Mouse (Mus musculus): ENCODE data around the gene Fbxw2.
"Not testable (repeated sequence)": the region's sequence is repeated elsewhere in the genome, so short reads cannot be mapped to it uniquely, and the experiment has no call there.

Fbxw2 gene

GRCm38 (mm10) chr2:34825827-34826459 is at the start of gene Fbxw2:
Gene Fbxw2 (minus strand): TSS chr2:34826311.
- DNase-seq (ENCODE audit: low spot score in 2 of 2): peak; percentile 81 to 92

- DNase-seq (ENCODE audit: low spot score in 2 of 2): no peak
Observed at GRCm38 (mm10) chr2:34874816-34875345, 48.8 kb upstream of the Fbxw2 start, which contains the start of gene Psmd5. Gene Psmd5 (minus strand): TSS chr2:34874968.

GRCm38 (mm10) chr2:34874271-34874670 is 48.2 kb upstream of the Fbxw2 start, which contains the start of gene Cutal:
Gene Cutal (plus strand): TSS chr2:34874396.
- no peak for DNase-seq (ENCODE audit: low spot score in 2 of 2)

- DNase-seq (ENCODE audit: low spot score in 2 of 2): peak; percentile 77 to 86
Observed at GRCm38 (mm10) chr2:34870520-34871474, 44.7 kb upstream of the Fbxw2 start.

GRCm38 (mm10) chr2:34869680-34870079 is 43.6 kb upstream of the Fbxw2 start:
- no peak for DNase-seq (ENCODE audit: low spot score in 2 of 2)

GRCm38 (mm10) chr2:34857728-34858127 is 31.6 kb upstream of the Fbxw2 start:
- no peak for DNase-seq (ENCODE audit: low spot score in 2 of 2)

GRCm38 (mm10) chr2:34855265-34855664 is 29.2 kb upstream of the Fbxw2 start:
- DNase-seq (ENCODE audit: low spot score in 2 of 2): no peak

GRCm38 (mm10) chr2:34847702-34848101 is 21.6 kb upstream of the Fbxw2 start:
- DNase-seq (ENCODE audit: low spot score in 2 of 2): no peak

- DNase-seq (ENCODE audit: low spot score in 2 of 2): no peak
Observed at GRCm38 (mm10) chr2:34843211-34843939, 17.3 kb upstream of the Fbxw2 start.

GRCm38 (mm10) chr2:34841706-34842105 is 15.6 kb upstream of the Fbxw2 start:
- no peak for DNase-seq (ENCODE audit: low spot score in 2 of 2)

- DNase-seq (ENCODE audit: low spot score in 2 of 2): not testable (repeated sequence)
Observed at GRCm38 (mm10) chr2:34840143-34840542, 14.0 kb upstream of the Fbxw2 start.

- DNase-seq (ENCODE audit: low spot score in 2 of 2): no peak
Observed at GRCm38 (mm10) chr2:34835669-34836068, 9.6 kb upstream of the Fbxw2 start.

- no peak for DNase-seq (ENCODE audit: low spot score in 2 of 2)
Observed at GRCm38 (mm10) chr2:34833624-34834023, 7.5 kb upstream of the Fbxw2 start.

GRCm38 (mm10) chr2:34832766-34833457 is 6.8 kb upstream of the Fbxw2 start, which contains the start of gene Gm34653:
Gene Gm34653 (plus strand): TSS chr2:34833007.
- not testable (repeated sequence) for DNase-seq (ENCODE audit: low spot score in 2 of 2)

- not testable (repeated sequence) for DNase-seq (ENCODE audit: low spot score in 2 of 2)
Observed at GRCm38 (mm10) chr2:34830066-34830465, 4.0 kb upstream of the Fbxw2 start.

GRCm38 (mm10) chr2:34828026-34828425 is 1.9 kb upstream of the Fbxw2 start:
- no peak for DNase-seq (ENCODE audit: low spot score in 2 of 2)

- no peak for DNase-seq (ENCODE audit: low spot score in 2 of 2)
Observed at GRCm38 (mm10) chr2:34827591-34827990, 1.5 kb upstream of the Fbxw2 start.

GRCm38 (mm10) chr2:34826460-34827231 is 535 bp upstream of the Fbxw2 start:
- DNase-seq (ENCODE audit: low spot score in 2 of 2): no peak

- no peak for DNase-seq (ENCODE audit: low spot score in 2 of 2)
Observed at GRCm38 (mm10) chr2:34818492-34818891, 7.6 kb downstream of the Fbxw2 start.

- not testable (repeated sequence) for DNase-seq (ENCODE audit: low spot score in 2 of 2)
Observed at GRCm38 (mm10) chr2:34815893-34816292, 10.2 kb downstream of the Fbxw2 start.

All from cerebellum, postnatal 4 days (tissue).